16 mouse cellular contexts compared by ENCODE assay signal in genomic region chr2:31814699-31815098, GRCm38 (mm10). TPM values are rescaled to one million over a fixed set of nuclear protein-coding genes. Genes with fewer than 3 reads are reported as not detected.
DNase-seq lines count a peak whose midpoint lies in the region; ATAC-seq lines count a peak whose summit lies in the region.
"Had no signal": no experiment of that assay in that cellular context is flagged by ENCODE, and none has a peak within 500 bp of the region (broad histone marks: within the 10 kb centered on the region; RNA-seq: fewer than 3 reads in every experiment).

No protein-coding gene starts in this region.

- H3K27ac ChIP-seq in hindbrain, embryonic 11.5 days (ENCODE audit: low read depth, low read length): no peak overlapping the region
- H3K27ac ChIP-seq: kidney, embryonic 15.5 days; layer of hippocampus, adult 2 months; limb, embryonic 12.5 days; liver, embryonic 15.5 days; midbrain, embryonic 13.5 days had no signal

- H3K4me3 ChIP-seq in hindbrain, embryonic 11.5 days (ENCODE audit: low read depth, low read length): no peak overlapping the region
- H3K4me3 ChIP-seq: kidney, embryonic 15.5 days; layer of hippocampus, adult 2 months; limb, embryonic 12.5 days; liver, embryonic 15.5 days; midbrain, embryonic 13.5 days had no signal

- no peak for ATAC-seq in hindbrain, embryonic 11.5 days (ENCODE audit: low FRiP score)
- ATAC-seq in activated CD4-positive, CD25-positive, alpha-beta regulatory T cell, adult 4 months: no peak

- WGBS in hindbrain, embryonic 11.5 days: 92% methylated on average over 7 of the region's 7 CpGs

- H3K9ac ChIP-seq in hindbrain, embryonic 11.5 days (ENCODE audit: low read depth, low read length): no peak overlapping the region
- H3K9ac ChIP-seq: kidney, embryonic 15.5 days; limb, embryonic 12.5 days; liver, embryonic 15.5 days; midbrain, embryonic 13.5 days had no signal

- intact Hi-C loops in left cerebral cortex, postnatal 4 days (cut with DNase I): loop anchor here (5.0 kb wide), 1 partner anchor 98 kb away; no protein-coding TSS in a partner anchor

- no peaks in the 10 kb centered on the region for H3K9me3 ChIP-seq in hindbrain, embryonic 11.5 days (ENCODE audit: control insufficient read depth, low read length)
- H3K9me3 ChIP-seq: kidney, embryonic 15.5 days; limb, embryonic 12.5 days; liver, embryonic 15.5 days; midbrain, embryonic 13.5 days had no signal

- peak; percentile 38 to 40 for DNase-seq in left cerebral cortex, adult 18-20 months (ENCODE audit: low spot score in 2 of 2)
- no peak for DNase-seq in left cerebral cortex, postnatal 4 days
- peak; percentile 57 to 69 for DNase-seq in frontal cortex, postnatal 36 days (ENCODE audit: low spot score in 2 of 2)
- DNase-seq in right cerebral cortex, adult 2 months (ENCODE audit: low spot score in 2 of 2): peak; percentile 58 to 67
- DNase-seq in thymus, postnatal 14 days: peak; percentile 67
- no peak for DNase-seq in hindbrain, embryonic 11.5 days (ENCODE audit: low spot score)
- no peak for DNase-seq in liver

- no peak overlapping the region for H3K4me2 ChIP-seq in hindbrain, embryonic 11.5 days (replicated peaks; ENCODE audit: low read depth, low read length)
- H3K4me2 ChIP-seq: kidney, embryonic 15.5 days; limb, embryonic 12.5 days; liver, embryonic 15.5 days; midbrain, embryonic 13.5 days had no signal

- H3K27me3 ChIP-seq in hindbrain, embryonic 11.5 days (ENCODE audit: control insufficient read depth, insufficient read depth, low read length): no peaks in the 10 kb centered on the region
- H3K27me3 ChIP-seq: kidney, embryonic 15.5 days; midbrain, embryonic 13.5 days had no signal

- H3K4me1 ChIP-seq in hindbrain, embryonic 11.5 days (replicated peaks; ENCODE audit: control insufficient read depth, insufficient read depth, low read length): peaks cover 4% of the 10 kb centered on the region; the same call in 1 of the 2 replicates

- no peaks in the 10 kb centered on the region for H3K36me3 ChIP-seq in hindbrain, embryonic 11.5 days (ENCODE audit: control insufficient read depth, insufficient read depth, low read length)
- H3K36me3 ChIP-seq: kidney, embryonic 15.5 days; limb, embryonic 12.5 days; liver, embryonic 15.5 days; midbrain, embryonic 13.5 days had no signal

RNA-seq across cellular contexts. Expression of gene Qrfp, which starts 4.3 kb away (rescaled TPM):
- not detected for total RNA-seq in left cerebral cortex, adult 18-20 months (2021)
- not detected for total RNA-seq in left cerebral cortex, postnatal 4 days (2021)
- 0.08 and 0.28 TPM in 2 replicates for polyA plus RNA-seq in hindbrain, embryonic 11.5 days (2014; fragmentation: Nextera tagmentation; extraction: Ambion mirVana)
- polyA plus RNA-seq in activated CD4-positive, CD25-positive, alpha-beta regulatory T cell, adult 4 months (2017; shearing (Covaris generic)): under 1 TPM; 0.47 to 0.48 TPM
- total RNA-seq: adrenal gland, postnatal 36 days; gastrocnemius, postnatal 4 days; hematopoietic stem cell, adult 5-6 weeks; layer of hippocampus, adult 2 months had no signal

RNA-seq across cellular contexts. Expression of gene Fibcd1, which starts 31.1 kb away (rescaled TPM):
- total RNA-seq in left cerebral cortex, adult 18-20 months (2021): 1 to 10 TPM; 7.4 to 9.2 TPM
- total RNA-seq in left cerebral cortex, postnatal 4 days (2021): 1 to 10 TPM; 3.9 to 9.9 TPM
- polyA plus RNA-seq in hindbrain, embryonic 11.5 days (2014; fragmentation: Nextera tagmentation; extraction: Ambion mirVana): 0.74 and 0.91 TPM in 2 replicates
- polyA plus RNA-seq in activated CD4-positive, CD25-positive, alpha-beta regulatory T cell, adult 4 months (2017; shearing (Covaris generic)): not detected
- total RNA-seq: hematopoietic stem cell, adult 5-6 weeks had no signal
- polyA plus RNA-seq: liver, embryonic 15.5 days had no signal

Comparison
In these comparisons a context has a peak if more than half of its experiments do, and no peak if none do; other contexts are left out.
1. DNase-seq: peak in left cerebral cortex, adult 18-20 months (2 of 2), frontal cortex, postnatal 36 days (2 of 2), right cerebral cortex, adult 2 months (2 of 2) and thymus, postnatal 14 days (single experiment); none in left cerebral cortex, postnatal 4 days (single experiment), hindbrain, embryonic 11.5 days (single experiment) and liver (single experiment).